Mouse (Mus musculus): ENCODE measurements at regions not wholly inside any gene's neighbourhood (a gene's known extent, or its start where the extent isn't known, plus 50 kb on each side); places are given as distances from the start of the nearest gene placed in this dataset.

DNA sequence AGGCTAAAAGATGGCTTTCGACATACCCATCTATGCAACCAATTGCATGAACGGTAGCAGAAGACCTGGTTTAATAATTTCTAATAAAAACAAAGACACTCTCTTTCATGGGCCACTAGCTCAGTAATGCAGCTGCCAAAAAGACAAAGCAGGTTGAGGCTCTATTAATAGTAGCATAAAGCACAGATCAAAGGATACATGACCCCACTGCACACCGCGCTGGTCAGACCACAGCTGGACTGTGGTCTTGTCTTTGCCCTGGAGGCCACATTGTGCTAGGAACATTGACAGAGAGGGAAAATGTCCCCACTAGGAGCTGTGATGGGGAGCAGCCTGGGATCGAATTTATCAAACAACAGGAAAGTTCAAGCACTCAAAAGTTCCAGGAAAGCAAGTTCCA lies 79.3 kb upstream of the Ntf3 start:
- Histone ChIP-seq H3K9me3 (ENCODE audit: control insufficient read depth, low read length) (no peaks in the 10 kb centered on the region), H3K9ac (ENCODE audit: low read depth, low read length, severe bottlenecking) (no peak overlapping the region), H3K27ac (replicated peaks; ENCODE audit: low read depth, low read length) (no peak overlapping the region), H3K4me2 (replicated peaks; ENCODE audit: low read depth, low read length, severe bottlenecking) (no peak overlapping the region), H3K4me1 (ENCODE audit: control insufficient read depth, insufficient read depth, low read length) (no peaks in the 10 kb centered on the region), H3K4me3 (replicated peaks; ENCODE audit: low read length) (no peak overlapping the region), H3K27me3 (ENCODE audit: control insufficient read depth, insufficient read depth, low read length) (no peaks in the 10 kb centered on the region), H3K36me3 (ENCODE audit: control insufficient read depth, insufficient read depth, low read length) (no peaks in the 10 kb centered on the region)
- 80% methylated on average over 5 of the region's 5 CpGs for WGBS
- TF ChIP-seq POLR2A (IDR thresholded peaks at IDR 0.05; ENCODE audit: borderline replicate concordance, extremely low read depth, insufficient read depth, insufficient read length): no peak
- ATAC-seq (ENCODE audit: low FRiP score, low read depth) (no peak), DNase-seq (ENCODE audit: low spot score) (no peak)

DNA sequence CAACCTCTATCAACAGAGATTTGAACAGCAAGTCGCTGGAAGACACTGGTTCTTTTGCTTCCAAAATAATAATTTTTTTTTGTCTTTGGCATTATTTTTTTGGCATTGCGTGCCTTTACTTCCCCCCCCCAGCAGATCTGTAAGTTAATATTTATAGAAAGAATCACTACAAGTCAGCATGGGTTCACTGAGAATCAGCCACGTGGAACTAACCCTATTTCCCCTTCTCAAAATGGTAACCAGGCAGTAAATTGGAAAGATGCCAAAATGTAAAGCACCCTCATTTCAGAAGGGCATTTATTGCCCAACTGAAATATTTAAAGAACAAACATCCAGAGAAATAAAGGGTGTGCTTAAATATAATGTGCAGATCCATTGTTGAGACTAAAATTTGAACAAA lies 78.7 kb upstream of the Ntf3 start:
- no peak for TF ChIP-seq POLR2A (IDR thresholded peaks at IDR 0.05; ENCODE audit: borderline replicate concordance, extremely low read depth, insufficient read depth, insufficient read length)
- DNase-seq (ENCODE audit: low spot score): no peak
- 56% methylated on average over 3 of the region's 3 CpGs for WGBS

DNA sequence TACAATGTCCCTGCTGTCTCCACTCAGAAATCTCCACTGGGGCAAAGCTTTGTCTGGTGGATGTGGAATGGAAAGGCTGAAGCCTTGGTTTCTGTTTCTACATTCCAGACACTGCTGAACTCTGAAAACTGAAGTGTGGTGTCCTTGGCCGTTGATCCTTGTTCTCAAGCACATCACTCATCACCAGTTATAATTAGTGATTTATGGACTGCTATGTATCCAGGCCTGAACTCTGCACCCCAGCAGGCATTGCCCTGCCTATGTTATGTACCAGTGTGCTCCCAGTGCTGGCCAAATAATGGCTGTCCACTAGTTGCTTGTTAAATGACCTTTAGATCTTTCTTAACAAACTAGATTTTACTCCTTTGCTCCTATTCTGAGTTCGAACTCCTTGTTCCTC lies 75.6 kb upstream of the Ntf3 start:
- Histone ChIP-seq H3K36me3 (ENCODE audit: control insufficient read depth, insufficient read depth, low read length) (no peaks in the 10 kb centered on the region), H3K4me3 (replicated peaks; ENCODE audit: low read length) (no peak overlapping the region), H3K4me1 (ENCODE audit: control insufficient read depth, insufficient read depth, low read length) (no peaks in the 10 kb centered on the region), H3K27me3 (ENCODE audit: control insufficient read depth, insufficient read depth, low read length) (no peaks in the 10 kb centered on the region), H3K4me2 (replicated peaks; ENCODE audit: low read depth, low read length, severe bottlenecking) (no peak overlapping the region), H3K9me3 (ENCODE audit: control insufficient read depth, low read length) (no peaks in the 10 kb centered on the region), H3K9ac (ENCODE audit: low read depth, low read length, severe bottlenecking) (no peak overlapping the region), H3K27ac (replicated peaks; ENCODE audit: low read depth, low read length) (no peak overlapping the region)
- DNase-seq (ENCODE audit: low spot score) (no peak), ATAC-seq (ENCODE audit: low FRiP score, low read depth) (no peak)
- WGBS: 66% methylated on average over 2 of the region's 2 CpGs
- TF ChIP-seq POLR2A (IDR thresholded peaks at IDR 0.05; ENCODE audit: borderline replicate concordance, extremely low read depth, insufficient read depth, insufficient read length): no peak

More for the DNA sequence above, 78.7 kb upstream of the Ntf3 start:
- H3K9ac ChIP-seq (ENCODE audit: low read depth, low read length, severe bottlenecking): no peak overlapping the region
- no peak for ATAC-seq (ENCODE audit: low FRiP score, low read depth)
- H3K4me2 ChIP-seq (replicated peaks; ENCODE audit: low read depth, low read length, severe bottlenecking): no peak overlapping the region
- no peaks in the 10 kb centered on the region for H3K4me1 ChIP-seq (ENCODE audit: control insufficient read depth, insufficient read depth, low read length)
- no peaks in the 10 kb centered on the region for H3K27me3 ChIP-seq (ENCODE audit: control insufficient read depth, insufficient read depth, low read length)
- H3K36me3 ChIP-seq (ENCODE audit: control insufficient read depth, insufficient read depth, low read length): no peaks in the 10 kb centered on the region
- H3K9me3 ChIP-seq (ENCODE audit: control insufficient read depth, low read length): no peaks in the 10 kb centered on the region
- H3K4me3 ChIP-seq (replicated peaks; ENCODE audit: low read length): no peak overlapping the region
- H3K27ac ChIP-seq (replicated peaks; ENCODE audit: low read depth, low read length): no peak overlapping the region

DNA sequence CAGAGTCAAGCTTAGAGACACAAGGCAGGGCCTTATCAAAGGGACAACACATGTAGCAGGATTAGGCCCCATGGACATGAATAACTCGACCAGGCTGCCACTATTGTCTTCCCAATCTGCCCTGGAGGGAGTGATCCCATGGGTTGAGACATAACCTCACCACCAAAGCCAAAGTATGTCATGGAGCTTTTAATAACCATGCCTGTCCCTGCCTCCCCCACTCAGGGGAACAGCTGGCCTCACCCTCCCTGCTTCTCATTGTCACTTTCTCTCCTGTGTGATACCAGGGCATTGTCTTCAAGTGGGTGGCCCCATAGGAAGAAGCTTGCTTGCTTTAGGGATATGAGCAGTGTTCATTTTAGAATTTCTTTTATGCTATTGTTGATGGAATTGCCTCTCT lies 73.5 kb upstream of the Ntf3 start:
- Histone ChIP-seq H3K9me3 (ENCODE audit: control insufficient read depth, low read length) (no peaks in the 10 kb centered on the region), H3K27me3 (ENCODE audit: control insufficient read depth, insufficient read depth, low read length) (no peaks in the 10 kb centered on the region), H3K4me3 (replicated peaks; ENCODE audit: low read length) (no peak overlapping the region), H3K27ac (replicated peaks; ENCODE audit: low read depth, low read length) (no peak overlapping the region), H3K4me1 (ENCODE audit: control insufficient read depth, insufficient read depth, low read length) (no peaks in the 10 kb centered on the region), H3K4me2 (replicated peaks; ENCODE audit: low read depth, low read length, severe bottlenecking) (no peak overlapping the region), H3K36me3 (ENCODE audit: control insufficient read depth, insufficient read depth, low read length) (no peaks in the 10 kb centered on the region), H3K9ac (ENCODE audit: low read depth, low read length, severe bottlenecking) (no peak overlapping the region)
- ATAC-seq (ENCODE audit: low FRiP score, low read depth) (no peak), DNase-seq (ENCODE audit: low spot score) (no peak)
- WGBS: 50% methylated on average over 1 of the region's 1 CpGs
- no peak for TF ChIP-seq POLR2A (IDR thresholded peaks at IDR 0.05; ENCODE audit: borderline replicate concordance, extremely low read depth, insufficient read depth, insufficient read length)
